Mouse (Mus musculus) neural tube, embryonic 11.5 days (tissue): Measurements from ENCODE around the gene Cdc42bpa. TPM values are rescaled to one million over a fixed set of nuclear protein-coding genes. Genes with fewer than 3 reads are reported as not detected.
A peak's percentile ranks its signal among the peaks of the same experiment; 100 is the strongest.

Experiments used
- ATAC-seq: fragments of 200-750 bp; cut with Nextera tagmentation; 2 replicates; pipeline ENCODE4 v1.8.0; 2017; ENCODE audit warnings: moderate number of reproducible peaks, mild to moderate bottlenecking, moderate TSS enrichment, moderate library complexity; ENCODE audit not compliant: insufficient read depth, low FRiP score, low TSS enrichment
- DNase-seq: peaks from one replicate; pipeline ENCODE4 v3.0.0-alpha.2; 2015; ENCODE audit warnings: low spot score
- H3K27ac ChIP-seq: fragments of 300-500 bp; sonication (generic); 2 replicates; pipeline ENCODE4 v1.5.1; 2014; ENCODE audit warnings: low read depth, mild to moderate bottlenecking, low read length
- H3K27me3 ChIP-seq: fragments of 300-500 bp; sonication (generic); 2 replicates; pipeline ENCODE4 v1.6.1; 2014; ENCODE audit warnings: mild to moderate bottlenecking, low read length, mixed read lengths; ENCODE audit not compliant: control insufficient read depth, insufficient read depth
- H3K36me3 ChIP-seq: fragments of 300-500 bp; sonication (generic); 2 replicates; pipeline ENCODE4 v1.6.1; 2014; ENCODE audit warnings: mild to moderate bottlenecking, low read length, moderate library complexity, mixed read lengths; ENCODE audit not compliant: control insufficient read depth, insufficient read depth
- H3K4me1 ChIP-seq: fragments of 300-500 bp; sonication (generic); 2 replicates; pipeline ENCODE4 v1.6.1; 2014; ENCODE audit warnings: low read length, mixed read lengths; ENCODE audit not compliant: control insufficient read depth, insufficient read depth
- H3K4me2 ChIP-seq: fragments of 300-500 bp; sonication (generic); 2 replicates; pipeline ENCODE4 v1.6.1; 2014; ENCODE audit warnings: low read depth, mild to moderate bottlenecking, moderate library complexity
- H3K4me3 ChIP-seq: fragments of 300-500 bp; sonication (generic); 2 replicates; pipeline ENCODE4 v1.5.1; 2014; ENCODE audit warnings: low read depth, low read length
- H3K9ac ChIP-seq: fragments of 300-500 bp; sonication (generic); 2 replicates; pipeline ENCODE4 v1.6.1; 2014; ENCODE audit warnings: mild to moderate bottlenecking, low read length
- H3K9me3 ChIP-seq: fragments of 300-500 bp; sonication (generic); 2 replicates; pipeline ENCODE4 v1.6.1; 2016; ENCODE audit warnings: low read length; ENCODE audit not compliant: control insufficient read depth
- WGBS: fragments of 180-500 bp; shearing (Covaris S2); extraction: QIAGEN DNeasy Blood & Tissue Kit; methylation state at CpG from one replicate; pipeline ENCODE4 v1.1.7; 2014; 5-methylcytosine and 5-hydroxymethylcytosine counted together
- polyA plus RNA-seq: library from polyadenylated mRNA; unstranded; fragments of >200 nt; fragmentation: Nextera tagmentation; extraction: Ambion mirVana; gene quantifications from 2 replicates; pipeline ENCODE4 v1.2.1, GENCODE M21; 2014

Gene Cdc42bpa
- polyA plus RNA-seq, 1 experiment from 2014 or later = 15.5 TPM

- DNase-seq (no peak), ATAC-seq (no peak)
- no peaks in the 10 kb centered on the region for H3K4me1 ChIP-seq
- no peak overlapping the region for H3K4me3 ChIP-seq
- no peaks in the 10 kb centered on the region for H3K36me3 ChIP-seq
- H3K27ac ChIP-seq = no peak overlapping the region
- no peak overlapping the region for H3K4me2 ChIP-seq
- no peaks in the 10 kb centered on the region for H3K9me3 ChIP-seq
- no peaks in the 10 kb centered on the region for H3K27me3 ChIP-seq
- H3K9ac ChIP-seq = no peak overlapping the region
- WGBS = 83% methylated on average over 3 of the region's 3 CpGs
Measured at GRCm38 (mm10) chr1:179953251-179953650, 7.0 kb upstream of the Cdc42bpa start.

DNA sequence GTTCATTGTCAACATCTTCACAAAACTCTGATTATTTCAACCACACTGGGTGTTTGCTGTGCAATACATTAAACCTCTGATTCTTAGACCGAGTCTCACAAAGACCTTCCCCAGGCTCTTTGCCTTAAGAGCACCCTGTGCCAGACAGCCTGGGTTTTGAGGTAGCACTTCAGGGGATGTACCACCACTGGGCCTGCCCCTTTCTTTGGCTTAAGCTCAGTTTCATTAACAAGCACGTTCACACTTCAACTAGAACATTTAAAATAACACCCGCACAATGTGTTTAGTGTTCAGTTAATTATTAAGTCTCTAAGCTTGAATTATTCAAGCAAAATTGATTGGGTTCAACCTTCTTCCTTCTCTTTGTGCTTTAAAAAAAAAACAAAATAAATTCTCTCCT is 2.8 kb upstream of the Cdc42bpa start:
- peaks cover 12% of the 10 kb centered on the region for H3K4me1 ChIP-seq

DNA sequence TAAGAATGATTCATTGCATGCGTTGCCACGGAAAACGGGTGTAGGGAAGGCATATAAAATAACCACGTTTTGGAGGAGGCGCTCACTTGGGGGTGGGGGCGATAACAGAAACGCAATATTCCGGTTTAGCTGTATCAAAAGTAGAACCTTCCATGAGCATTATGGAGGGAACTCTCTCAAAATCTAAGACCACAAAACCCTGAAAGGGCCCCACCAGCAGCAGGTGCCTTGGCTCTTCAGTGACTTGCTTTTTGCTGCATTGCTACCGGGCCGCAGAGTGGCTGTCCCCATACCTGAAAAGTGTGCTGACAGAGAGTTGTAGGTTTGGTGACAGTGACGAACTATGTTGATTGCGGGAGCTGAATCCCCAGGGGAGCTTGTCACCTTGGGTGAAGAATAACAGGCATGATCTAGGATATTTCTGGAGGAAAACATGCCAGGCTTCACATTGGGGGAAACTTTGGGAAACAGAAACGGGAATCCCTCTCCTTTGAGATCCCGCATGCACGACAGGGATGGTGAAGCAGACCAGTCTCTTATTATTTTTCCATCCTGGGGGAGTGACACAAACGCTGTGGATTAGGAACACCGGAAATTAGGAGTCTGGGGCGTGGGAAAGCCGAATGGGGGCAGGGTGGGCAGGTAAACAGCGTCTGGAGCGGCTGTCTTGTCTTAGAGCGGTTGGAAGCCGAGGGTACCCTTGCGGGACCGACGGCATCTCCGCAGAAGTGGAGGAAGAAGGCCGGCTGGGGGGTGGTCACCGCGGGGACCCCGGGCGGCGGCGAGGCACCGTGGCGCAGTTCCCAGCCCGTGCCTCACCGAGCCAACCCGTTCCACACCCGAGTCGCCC is 1.2 kb upstream of the Cdc42bpa start:
- Histone ChIP-seq H3K9ac (peak overlapping the region; percentile 86), H3K4me2 (peak overlapping the region; percentile 61), H3K4me1 (peaks cover 12% of the 10 kb centered on the region), H3K4me3 (peak overlapping the region; percentile 77), H3K9me3 (no peaks in the 10 kb centered on the region), H3K27me3 (no peaks in the 10 kb centered on the region), H3K36me3 (no peaks in the 10 kb centered on the region), H3K27ac (peak overlapping the region; percentile 93)
- ATAC-seq (peak; percentile 43), DNase-seq (no peak)
- WGBS = 5% methylated on average over 37 of the region's 41 CpGs

More for the DNA sequence above, 2.8 kb upstream of the Cdc42bpa start:
- H3K36me3 ChIP-seq = no peaks in the 10 kb centered on the region
- DNase-seq (no peak), ATAC-seq (no peak)
- no peaks in the 10 kb centered on the region for H3K27me3 ChIP-seq
- no peak overlapping the region for H3K4me2 ChIP-seq
- no peak overlapping the region for H3K27ac ChIP-seq
- no peaks in the 10 kb centered on the region for H3K9me3 ChIP-seq
- H3K4me3 ChIP-seq = no peak overlapping the region
- no peak overlapping the region for H3K9ac ChIP-seq
- whole genome bisulfite sequencing = 58% methylated on average over 3 of the region's 3 CpGs

DNA sequence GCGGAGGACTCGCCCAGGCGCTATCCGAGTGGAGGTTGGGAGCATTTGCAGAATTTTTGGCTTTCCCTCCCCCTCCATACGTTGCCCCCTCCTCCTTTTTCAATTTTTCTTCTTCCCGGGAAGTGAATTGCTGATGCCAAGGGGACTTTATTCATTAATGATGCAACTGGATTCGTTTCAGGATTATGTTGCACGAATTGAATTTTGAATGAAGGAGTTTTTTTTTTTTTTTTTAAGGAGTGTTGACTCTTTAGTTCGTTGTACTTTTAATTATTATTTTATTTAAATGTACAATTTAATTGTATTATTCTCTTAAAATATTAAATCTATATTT is 238 bp downstream of the Cdc42bpa start:
- Histone ChIP-seq H3K9ac (peak overlapping the region; percentile 86), H3K27me3 (no peaks in the 10 kb centered on the region), H3K4me2 (peak overlapping the region; percentile 58), H3K9me3 (no peaks in the 10 kb centered on the region), H3K27ac (peak overlapping the region; percentile 93), H3K4me1 (peaks cover 12% of the 10 kb centered on the region), H3K4me3 (peak overlapping the region; percentile 77), H3K36me3 (no peaks in the 10 kb centered on the region)
- ATAC-seq (no peak), DNase-seq (no peak)
- WGBS = under 1% methylated on average over 9 of the region's 9 CpGs

DNA sequence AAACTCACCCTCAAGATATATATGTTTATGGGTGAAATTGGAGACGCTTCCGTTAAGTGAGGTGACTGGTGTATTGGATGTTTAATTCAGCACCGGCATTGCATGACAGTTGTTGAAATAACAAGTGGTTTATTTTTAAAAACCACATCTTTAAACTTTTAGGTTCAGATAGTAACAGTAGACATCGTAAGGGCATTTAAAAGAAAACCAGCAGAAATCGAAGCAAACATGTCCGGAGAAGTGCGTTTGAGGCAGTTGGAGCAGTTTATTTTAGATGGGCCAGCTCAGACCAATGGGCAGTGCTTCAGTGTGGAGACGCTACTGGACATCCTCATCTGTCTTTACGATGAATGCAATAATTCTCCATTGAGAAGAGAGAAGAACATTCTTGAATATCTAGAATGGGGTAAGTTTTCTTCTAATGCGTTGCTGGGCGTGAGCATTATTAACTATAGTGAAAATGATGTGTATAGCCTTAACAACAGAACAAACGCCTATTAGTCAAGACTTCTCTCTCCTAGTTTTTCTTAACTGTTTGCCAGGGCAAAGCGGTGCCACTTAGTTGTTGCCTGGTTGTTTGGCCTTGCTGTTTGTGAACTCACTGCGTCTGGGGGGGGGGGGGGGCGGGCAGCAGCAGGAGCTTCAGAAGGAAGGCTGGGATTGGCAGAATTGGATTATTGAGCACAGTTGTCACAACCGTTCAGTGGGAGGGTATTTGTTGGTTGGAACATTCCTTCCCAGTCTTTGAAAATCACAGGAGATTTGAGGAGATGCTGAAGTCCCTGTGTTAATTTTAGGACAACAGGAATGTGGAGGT is 818 bp downstream of the Cdc42bpa start:
- no peak overlapping the region for H3K27ac ChIP-seq
- 6% methylated on average over 15 of the region's 16 CpGs for WGBS
- H3K4me2 ChIP-seq = peak overlapping the region; percentile 58
- no peak for DNase-seq
- H3K9me3 ChIP-seq = no peaks in the 10 kb centered on the region
- no peak for ATAC-seq
- peaks cover 12% of the 10 kb centered on the region for H3K4me1 ChIP-seq
- H3K27me3 ChIP-seq = no peaks in the 10 kb centered on the region
- H3K9ac ChIP-seq = no peak overlapping the region
- peak overlapping the region; percentile 77 for H3K4me3 ChIP-seq
- no peaks in the 10 kb centered on the region for H3K36me3 ChIP-seq

- peaks cover 12% of the 10 kb centered on the region for H3K4me1 ChIP-seq
Measured at GRCm38 (mm10) chr1:179961777-179962176, 1.5 kb downstream of the Cdc42bpa start.

DNA sequence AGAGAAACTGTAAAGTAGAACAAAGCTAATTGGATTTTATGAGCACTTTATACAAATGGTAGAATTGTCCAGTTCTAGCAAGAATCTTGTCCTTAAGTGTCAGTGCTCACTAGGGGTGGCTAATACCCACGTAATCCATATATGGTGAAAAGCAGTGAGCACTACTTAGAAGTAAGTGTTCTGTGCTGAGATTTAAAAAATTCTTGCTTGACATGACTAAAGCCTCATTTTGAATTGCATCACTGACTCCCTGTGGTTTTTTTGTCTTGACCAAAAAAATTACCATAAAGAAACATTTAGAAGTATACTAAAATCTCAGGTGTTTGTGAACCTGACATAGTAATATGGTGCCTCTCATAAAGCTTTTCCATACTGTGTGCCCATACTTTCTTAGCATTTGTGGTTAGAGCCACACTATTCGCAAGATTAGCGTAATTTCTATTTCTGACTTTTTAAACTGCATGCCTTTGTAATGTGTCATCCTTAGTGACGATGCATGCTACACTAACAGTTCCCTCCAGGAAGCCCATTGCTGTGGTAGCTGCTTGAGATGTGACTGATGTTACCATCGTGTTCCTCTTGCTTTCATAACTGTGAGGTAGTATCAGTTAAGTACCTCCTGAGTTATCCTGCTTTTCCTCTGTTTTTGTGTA is 9.6 kb downstream of the Cdc42bpa start:
- no peak overlapping the region for H3K4me2 ChIP-seq
- WGBS = 78% methylated on average over 5 of the region's 5 CpGs
- no peaks in the 10 kb centered on the region for H3K9me3 ChIP-seq

More at GRCm38 (mm10) chr1:179961777-179962176, 1.5 kb downstream of the Cdc42bpa start:
- Histone ChIP-seq H3K9ac (no peak overlapping the region), H3K36me3 (no peaks in the 10 kb centered on the region), H3K27ac (no peak overlapping the region), H3K27me3 (no peaks in the 10 kb centered on the region), H3K4me2 (peak overlapping the region; percentile 58), H3K9me3 (no peaks in the 10 kb centered on the region), H3K4me3 (peak overlapping the region; percentile 77)
- no peak for ATAC-seq
- 48% methylated on average over 4 of the region's 4 CpGs for WGBS
- DNase-seq = no peak

GRCm38 (mm10) chr1:179975021-179975420 is 14.7 kb downstream of the Cdc42bpa start:
- DNase-seq (no peak), ATAC-seq (no peak)
- Histone ChIP-seq H3K27ac (no peak overlapping the region), H3K9ac (no peak overlapping the region), H3K27me3 (no peaks in the 10 kb centered on the region), H3K36me3 (no peaks in the 10 kb centered on the region), H3K4me3 (no peak overlapping the region), H3K4me2 (no peak overlapping the region), H3K4me1 (no peaks in the 10 kb centered on the region), H3K9me3 (no peaks in the 10 kb centered on the region)
- WGBS = 87% methylated on average over 6 of the region's 6 CpGs

More for the DNA sequence above, 9.6 kb downstream of the Cdc42bpa start:
- no peak overlapping the region for H3K4me3 ChIP-seq
- DNase-seq (no peak), ATAC-seq (no peak)
- H3K4me1 ChIP-seq = no peaks in the 10 kb centered on the region
- H3K9ac ChIP-seq = no peak overlapping the region
- H3K27ac ChIP-seq = no peak overlapping the region
- H3K27me3 ChIP-seq = no peaks in the 10 kb centered on the region
- H3K36me3 ChIP-seq = no peaks in the 10 kb centered on the region
